Mouse (Mus musculus) G1E (cell line): ENCODE data around the gene Dph7.

Experiments used
- CTCF ChIP-seq: IDR thresholded peaks from 2 replicates; pipeline ENCODE4 v1.5.1; 2012; ENCODE audit warnings: low read depth, low read length, inconsistent platforms, mixed read lengths
- GATA1 ChIP-seq: IDR thresholded peaks from 2 replicates; pipeline ENCODE4 v1.6.1; 2012; ENCODE audit warnings: borderline replicate concordance, low read length, inconsistent platforms, mixed read lengths
- GATA2 ChIP-seq: IDR thresholded peaks from 2 replicates; pipeline ENCODE4 v1.6.1; 2012; ENCODE audit warnings: low read depth, low read length, inconsistent platforms, borderline replicate concordance
- POLR2AphosphoS5 ChIP-seq: IDR thresholded peaks from 2 replicates; pipeline ENCODE4 v1.6.1; 2012; ENCODE audit warnings: low read depth, low read length, inconsistent platforms; ENCODE audit not compliant: insufficient replicate concordance
- TAL1 ChIP-seq: conservative IDR thresholded peaks from 2 replicates; pipeline ENCODE4 v1.6.1; 2012; ENCODE audit warnings: low read depth, low read length, inconsistent platforms, mixed read lengths

GRCm38 (mm10) chr2:24995332-24995731 is 33.1 kb downstream of the Dph7 start:
- no peak for TF ChIP-seq CTCF
- TF ChIP-seq POLR2AphosphoS5 = no peak
- no peak for TF ChIP-seq GATA1
- no peak for TF ChIP-seq GATA2
- TF ChIP-seq TAL1 = no peak
